Mouse (Mus musculus) heart, embryonic 13.5 days (tissue): ENCODE results near the gene Slu7. TPM values are rescaled to one million over a fixed set of nuclear protein-coding genes. Genes with fewer than 3 reads are reported as not detected.

Source experiments
- ATAC-seq: fragments of 200-750 bp; cut with Nextera tagmentation; 2 replicates; pipeline ENCODE4 v1.8.0; 2017; ENCODE audit warnings: moderate TSS enrichment; ENCODE audit not compliant: insufficient number of reproducible peaks, low FRiP score, low TSS enrichment; ENCODE audit errors: extremely low read depth
- H3K27ac ChIP-seq: fragments of 300-500 bp; sonication (generic); replicated peaks from 2 replicates; pipeline ENCODE4 v1.5.1; 2015; ENCODE audit warnings: moderate library complexity, mild to moderate bottlenecking, inconsistent platforms
- H3K27me3 ChIP-seq: fragments of 300-500 bp; sonication (generic); replicated peaks from 2 replicates; pipeline ENCODE4 v1.6.1; 2015; ENCODE audit warnings: mild to moderate bottlenecking, inconsistent platforms
- H3K36me3 ChIP-seq: fragments of 300-500 bp; sonication (generic); 2 replicates; pipeline ENCODE4 v1.6.1; 2015; ENCODE audit warnings: mild to moderate bottlenecking, inconsistent platforms
- H3K4me1 ChIP-seq: fragments of 300-500 bp; sonication (generic); 2 replicates; pipeline ENCODE4 v1.6.1; 2015; ENCODE audit warnings: inconsistent platforms
- H3K4me2 ChIP-seq: fragments of 300-500 bp; sonication (generic); 2 replicates; pipeline ENCODE4 v1.6.1; 2015; ENCODE audit warnings: inconsistent platforms, mild to moderate bottlenecking, moderate library complexity
- H3K4me3 ChIP-seq: fragments of 300-500 bp; sonication (generic); 2 replicates; pipeline ENCODE4 v1.5.1; 2015; ENCODE audit warnings: moderate library complexity, mild to moderate bottlenecking, inconsistent platforms
- H3K9ac ChIP-seq: fragments of 300-500 bp; sonication (generic); 2 replicates; pipeline ENCODE4 v1.6.1; 2015; ENCODE audit warnings: inconsistent platforms, mild to moderate bottlenecking, moderate library complexity
- H3K9me3 ChIP-seq: fragments of 300-500 bp; sonication (generic); 2 replicates; pipeline ENCODE4 v1.6.1; 2016; ENCODE audit warnings: inconsistent platforms
- WGBS: fragments of 180-500 bp; shearing (Covaris S2); methylation state at CpG from one replicate; pipeline ENCODE4 v1.1.7; 2015; ENCODE audit warnings: mixed read lengths; 5-methylcytosine and 5-hydroxymethylcytosine counted together
- polyA plus RNA-seq: library from polyadenylated mRNA; unstranded; fragments of >200 nt; fragmentation: Nextera tagmentation; extraction: Ambion mirVana; gene quantifications from 2 replicates; pipeline ENCODE4 v1.2.1, GENCODE M21; 2015

Gene Slu7
- polyA plus RNA-seq, 1 experiment from 2014 or later, result 32.0 TPM

GRCm38 (mm10) chr11:43485855-43486254, 52.3 kb downstream of the Slu7 start:
- no peak overlapping the region for H3K4me3 ChIP-seq
- no peaks in the 10 kb centered on the region for H3K36me3 ChIP-seq
- H3K27ac ChIP-seq, result no peak overlapping the region
- no peak overlapping the region for H3K9ac ChIP-seq
- no peaks in the 10 kb centered on the region for H3K9me3 ChIP-seq
- 0 out of 2 replicates have a peak, but pooled peaks cover 4% of the 10 kb centered on the region for H3K27me3 ChIP-seq
- no peak for ATAC-seq
- 85% methylated on average over 9 of the region's 9 CpGs for WGBS
- H3K4me1 ChIP-seq, result peaks cover 47% of the 10 kb centered on the region
- no peak overlapping the region for H3K4me2 ChIP-seq

GRCm38 (mm10) chr11:43492663-43493062, 59.1 kb downstream of the Slu7 start:
- no peak for ATAC-seq
- no peaks in the 10 kb centered on the region for H3K9me3 ChIP-seq
- H3K9ac ChIP-seq, result no peak overlapping the region
- no peaks in the 10 kb centered on the region for H3K36me3 ChIP-seq
- 32% methylated on average over 7 of the region's 7 CpGs for WGBS
- peaks cover 11% of the 10 kb centered on the region for H3K4me1 ChIP-seq
- no peak overlapping the region for H3K4me3 ChIP-seq
- H3K27ac ChIP-seq, result no peak overlapping the region
- no peaks in the 10 kb centered on the region for H3K27me3 ChIP-seq
- no peak overlapping the region for H3K4me2 ChIP-seq

GRCm38 (mm10) chr11:43493815-43494409, 60.4 kb downstream of the Slu7 start:
- no peak overlapping the region for H3K27ac ChIP-seq
- H3K36me3 ChIP-seq, result no peaks in the 10 kb centered on the region
- no peaks in the 10 kb centered on the region for H3K27me3 ChIP-seq
- no peak overlapping the region for H3K4me3 ChIP-seq
- 19% methylated on average over 6 of the region's 6 CpGs for WGBS
- H3K9me3 ChIP-seq, result peaks cover 4% of the 10 kb centered on the region; the same call in 1 of the 2 replicates
- H3K4me2 ChIP-seq, result 0 out of 2 replicates have a peak overlapping the region, but pooled peaks have one; percentile 25
- H3K9ac ChIP-seq, result peak overlapping the region; percentile 50; the same call in 1 of the 2 replicates
- peak; percentile 14; the same call in 1 of the 2 replicates for ATAC-seq
- peaks cover 11% of the 10 kb centered on the region for H3K4me1 ChIP-seq

- 38% methylated on average over 8 of the region's 8 CpGs for WGBS
- peaks cover 4% of the 10 kb centered on the region; the same call in 1 of the 2 replicates for H3K9me3 ChIP-seq
- H3K27ac ChIP-seq, result no peak overlapping the region
- H3K4me3 ChIP-seq, result no peak overlapping the region
- no peaks in the 10 kb centered on the region for H3K27me3 ChIP-seq
- no peak overlapping the region for H3K9ac ChIP-seq
- ATAC-seq, result no peak; the same call in 1 of the 2 replicates
- H3K4me2 ChIP-seq, result no peak overlapping the region
- H3K36me3 ChIP-seq, result no peaks in the 10 kb centered on the region
- H3K4me1 ChIP-seq, result peaks cover 11% of the 10 kb centered on the region
Observed at GRCm38 (mm10) chr11:43495037-43495436, 61.5 kb downstream of the Slu7 start.

GRCm38 (mm10) chr11:43495532-43495931, 62.0 kb downstream of the Slu7 start:
- Histone ChIP-seq H3K27me3 (no peaks in the 10 kb centered on the region), H3K4me1 (peaks cover 11% of the 10 kb centered on the region), H3K27ac (no peak overlapping the region), H3K4me3 (no peak overlapping the region), H3K4me2 (no peak overlapping the region), H3K9me3 (peaks cover 4% of the 10 kb centered on the region; the same call in 1 of the 2 replicates), H3K9ac (no peak overlapping the region), H3K36me3 (no peaks in the 10 kb centered on the region)
- 22% methylated on average over 3 of the region's 3 CpGs for WGBS
- no peak for ATAC-seq

Other genes with a start within 250 kb of the Slu7 start
- gene Pttg1, start 7.5 kb upstream of the Slu7 start, polyA plus RNA-seq, result 113 and 117 TPM in 2 replicates
- 3.0 and 3.3 TPM in 2 replicates for gene C1qtnf2, start 40.5 kb downstream of the Slu7 start, polyA plus RNA-seq
- 15.7 and 20.7 TPM in 2 replicates for gene Ccnjl, start 95.0 kb downstream of the Slu7 start, polyA plus RNA-seq
- gene 4933415A04Rik, start 153.3 kb downstream of the Slu7 start, polyA plus RNA-seq, result 4.7 and 5.0 TPM in 2 replicates
- not detected in 2 replicates for gene Fabp6, start 167.8 kb downstream of the Slu7 start, polyA plus RNA-seq
- gene Pwwp2a, start 248.3 kb downstream of the Slu7 start, polyA plus RNA-seq, result 18.0 and 18.4 TPM in 2 replicates